Mouse (Mus musculus) hindbrain, embryonic 14.5 days (tissue): Measurements from ENCODE around the gene Dgkk. TPM values are rescaled to one million over a fixed set of nuclear protein-coding genes. Genes with fewer than 3 reads are reported as not detected.
"Not testable (repeated sequence)": the region's sequence is repeated elsewhere in the genome, so short reads cannot be mapped to it uniquely, and the experiment has no call there.

ENCODE experiments used
- ATAC-seq: fragments of 200-750 bp; cut with Nextera tagmentation; 2 replicates; pipeline ENCODE4 v1.8.0; 2017; ENCODE audit warnings: moderate number of reproducible peaks, mild to moderate bottlenecking, moderate TSS enrichment, moderate library complexity; ENCODE audit not compliant: low FRiP score
- DNase-seq: peaks from one replicate; pipeline ENCODE4 v3.0.0-alpha.2; 2015; ENCODE audit warnings: low spot score
- H3K27ac ChIP-seq: fragments of 300-500 bp; sonication (generic); 2 replicates; pipeline ENCODE4 v1.5.1; 2014; ENCODE audit warnings: mild to moderate bottlenecking, moderate library complexity
- H3K27me3 ChIP-seq: fragments of 300-500 bp; sonication (generic); 2 replicates; pipeline ENCODE4 v1.6.1; 2014; ENCODE audit warnings: mild to moderate bottlenecking, low read length, mixed read lengths; ENCODE audit not compliant: control insufficient read depth, insufficient read depth
- H3K36me3 ChIP-seq: fragments of 300-500 bp; sonication (generic); replicated peaks from 2 replicates; pipeline ENCODE4 v1.6.1; 2014; ENCODE audit not compliant: control insufficient read depth, insufficient read depth
- H3K4me1 ChIP-seq: fragments of 300-500 bp; sonication (generic); replicated peaks from 2 replicates; pipeline ENCODE4 v1.6.1; 2014; ENCODE audit warnings: antibody characterized with exemption, low read length, mixed read lengths; ENCODE audit not compliant: control insufficient read depth, insufficient read depth
- H3K4me2 ChIP-seq: fragments of 300-500 bp; sonication (generic); replicated peaks from 2 replicates; pipeline ENCODE4 v1.6.1; 2014; ENCODE audit warnings: mild to moderate bottlenecking, moderate library complexity
- H3K4me3 ChIP-seq: fragments of 300-500 bp; sonication (generic); replicated peaks from 2 replicates; pipeline ENCODE4 v1.5.1; 2014; ENCODE audit warnings: mild to moderate bottlenecking, low read length
- H3K9ac ChIP-seq: fragments of 300-500 bp; sonication (generic); 2 replicates; pipeline ENCODE4 v1.6.1; 2014
- H3K9me3 ChIP-seq: fragments of 300-500 bp; sonication (generic); 2 replicates; pipeline ENCODE4 v1.6.1; 2016; ENCODE audit warnings: low read length; ENCODE audit not compliant: control insufficient read depth
- WGBS: fragments of 180-500 bp; shearing (Covaris S2); extraction: QIAGEN DNeasy Blood & Tissue Kit; methylation state at CpG from one replicate; pipeline ENCODE4 v1.1.7; 2014; 5-methylcytosine and 5-hydroxymethylcytosine counted together
- polyA plus RNA-seq: library from polyadenylated mRNA; unstranded; fragments of >200 nt; fragmentation: Nextera tagmentation; extraction: Ambion mirVana; gene quantifications from 2 replicates; pipeline ENCODE4 v1.2.1, GENCODE M21; 2014

The Dgkk gene
- 3.9 and 5.7 TPM in 2 replicates for polyA plus RNA-seq

DNA sequence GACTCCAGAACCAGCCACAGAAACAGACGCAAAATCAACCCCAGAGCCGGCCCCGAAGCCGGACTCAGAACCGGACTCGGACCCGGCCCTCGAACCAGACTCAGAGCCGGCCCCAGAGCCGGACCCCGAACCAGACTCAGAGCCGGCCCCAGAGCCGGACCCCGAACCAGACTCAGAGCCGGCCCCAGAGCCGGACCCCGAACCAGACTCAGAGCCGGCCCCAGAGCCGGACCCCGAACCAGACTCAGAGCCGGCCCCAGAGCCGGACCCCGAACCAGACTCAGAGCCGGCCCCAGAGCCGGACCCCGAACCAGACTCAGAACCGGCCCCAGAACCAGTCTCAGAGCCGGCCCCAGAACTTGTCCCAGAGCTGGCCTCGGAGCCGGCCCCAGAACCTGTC, at the start of gene Dgkk:
Dgkk (plus strand) TSS at position 301 of the 400 bp plus-strand sequence.
- H3K9me3 ChIP-seq, DNase-seq, H3K9ac ChIP-seq, H3K36me3 ChIP-seq, H3K4me1 ChIP-seq, H3K27ac ChIP-seq, ATAC-seq: not testable (repeated sequence)
- 25% methylated on average over 19 of the region's 30 CpGs for WGBS
- Histone ChIP-seq H3K4me3 (peak within 1 kb of the TSS; percentile 38), H3K4me2 (peak within 1 kb of the TSS; percentile 65), H3K27me3 (peaks cover 15% of the 10 kb centered on the region)

DNA sequence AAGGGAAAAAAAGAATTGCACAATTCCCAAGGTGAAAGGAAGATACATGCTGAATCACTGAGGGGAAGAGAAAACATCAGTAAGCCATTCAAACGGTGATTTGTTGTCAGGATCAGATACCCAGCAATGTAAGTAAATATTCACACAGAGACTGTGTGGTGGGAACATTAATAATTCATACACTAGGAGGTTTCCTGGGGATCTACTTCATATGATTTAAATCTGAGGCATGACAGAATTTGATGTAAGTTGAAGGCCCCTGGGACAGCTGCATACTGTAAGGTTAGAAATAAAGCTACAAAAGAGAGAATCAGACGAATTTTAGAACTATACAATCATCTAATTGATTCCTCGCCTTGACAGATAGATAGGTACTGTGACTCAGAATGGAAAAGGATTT, 45.1 kb upstream of the Dgkk start:
- H3K36me3 ChIP-seq: no peaks in the 10 kb centered on the region
- 29% methylated on average over 3 of the region's 3 CpGs for WGBS
- ATAC-seq (no peak), DNase-seq (no peak)
- H3K4me2 ChIP-seq: no peak overlapping the region
- no peak overlapping the region for H3K27ac ChIP-seq
- no peaks in the 10 kb centered on the region for H3K9me3 ChIP-seq
- no peaks in the 10 kb centered on the region for H3K4me1 ChIP-seq
- H3K27me3 ChIP-seq: no peaks in the 10 kb centered on the region
- no peak overlapping the region for H3K9ac ChIP-seq
- no peak overlapping the region for H3K4me3 ChIP-seq

- no peaks in the 10 kb centered on the region for H3K4me1 ChIP-seq
- WGBS: 69% methylated on average over 1 of the region's 1 CpGs
Measured at GRCm38 (mm10) chrX:6750714-6751113, 28.4 kb upstream of the Dgkk start.

DNA sequence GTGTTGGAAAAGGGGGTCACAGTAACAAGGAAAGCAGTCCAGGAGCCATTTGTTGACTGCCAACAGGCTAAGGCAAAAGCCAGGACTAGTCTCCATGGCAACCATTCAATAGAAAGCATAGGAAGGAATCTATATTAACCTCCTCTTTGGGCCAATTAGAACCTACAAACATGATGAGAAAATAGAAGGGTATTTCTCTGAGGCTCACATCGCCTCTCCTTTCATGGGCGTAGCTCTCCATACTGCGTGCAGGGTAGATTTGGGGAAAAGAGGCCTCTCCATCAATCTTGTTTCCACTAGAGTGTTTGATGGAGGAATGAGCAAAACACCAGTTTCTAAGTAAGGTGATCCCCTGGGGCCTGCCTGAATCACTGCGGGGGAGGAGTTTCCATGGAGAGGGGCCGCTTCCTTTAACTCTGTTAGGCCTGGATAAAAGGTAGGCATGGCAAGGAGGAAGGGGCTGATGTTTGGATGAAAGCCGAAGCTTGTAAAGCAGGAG, 27.5 kb upstream of the Dgkk start:
- H3K9me3 ChIP-seq: no peaks in the 10 kb centered on the region
- ATAC-seq (peak; percentile 37; the same call in 1 of the 2 replicates), DNase-seq (no peak)
- H3K36me3 ChIP-seq: no peaks in the 10 kb centered on the region
- 32% methylated on average over 6 of the region's 6 CpGs for WGBS
- no peak overlapping the region for H3K4me2 ChIP-seq
- H3K27me3 ChIP-seq: no peaks in the 10 kb centered on the region
- no peak overlapping the region for H3K9ac ChIP-seq
- no peaks in the 10 kb centered on the region for H3K4me1 ChIP-seq
- H3K4me3 ChIP-seq: no peak overlapping the region
- H3K27ac ChIP-seq: no peak overlapping the region

More at GRCm38 (mm10) chrX:6750714-6751113, 28.4 kb upstream of the Dgkk start:
- no peak overlapping the region for H3K27ac ChIP-seq
- no peak overlapping the region for H3K4me3 ChIP-seq
- H3K27me3 ChIP-seq: no peaks in the 10 kb centered on the region
- H3K4me2 ChIP-seq: no peak overlapping the region
- no peaks in the 10 kb centered on the region for H3K36me3 ChIP-seq
- DNase-seq (no peak), ATAC-seq (no peak)
- H3K9ac ChIP-seq: no peak overlapping the region
- H3K9me3 ChIP-seq: no peaks in the 10 kb centered on the region

DNA sequence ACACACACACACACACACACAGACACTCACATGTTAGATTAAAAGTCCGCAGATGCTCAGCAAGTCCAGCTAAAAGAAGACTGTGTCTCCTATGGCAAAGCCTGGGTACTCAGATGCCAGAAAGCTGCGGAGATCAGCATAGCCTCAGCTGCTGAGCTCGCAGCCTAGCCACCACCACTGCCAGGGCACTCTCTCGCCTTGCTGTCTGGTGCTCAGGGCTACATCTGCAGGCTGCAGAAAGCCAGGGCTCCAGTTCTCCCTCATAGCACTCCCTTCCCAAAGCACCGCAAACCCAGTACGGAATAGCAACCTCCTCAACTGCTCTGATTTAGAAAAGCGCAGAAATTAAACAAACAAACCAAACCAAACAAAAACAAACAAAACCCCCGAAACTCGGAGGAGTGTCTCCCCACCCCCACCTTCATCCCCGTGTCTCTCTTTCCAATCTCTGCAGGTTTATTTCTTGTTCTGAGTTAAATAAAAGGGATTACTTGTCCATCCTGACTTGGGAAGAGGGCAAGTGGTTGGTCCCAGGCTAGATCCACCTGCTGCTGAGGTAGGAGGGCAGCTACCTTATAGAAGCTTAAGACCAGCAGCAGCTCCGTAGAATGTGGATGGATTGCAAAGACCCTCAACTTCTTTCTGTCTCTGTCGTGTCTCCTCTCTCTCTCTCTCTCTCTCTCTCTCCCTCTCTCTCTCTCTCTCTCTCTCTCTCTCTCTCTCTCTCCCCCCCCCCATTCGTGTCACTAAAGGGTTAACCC, 1.4 kb upstream of the Dgkk start:
- ATAC-seq (0 out of 2 replicates have a peak, but pooled peaks have one; percentile 27), DNase-seq (no peak)
- H3K4me1 ChIP-seq: no peaks in the 10 kb centered on the region
- WGBS: 25% methylated on average over 12 of the region's 13 CpGs
- peaks cover 15% of the 10 kb centered on the region for H3K27me3 ChIP-seq
- H3K9ac ChIP-seq: no peak overlapping the region
- H3K9me3 ChIP-seq: no peaks in the 10 kb centered on the region
- H3K4me3 ChIP-seq: peak overlapping the region; percentile 38
- H3K36me3 ChIP-seq: no peaks in the 10 kb centered on the region
- H3K4me2 ChIP-seq: peak overlapping the region; percentile 65
- no peak overlapping the region for H3K27ac ChIP-seq

GRCm38 (mm10) chrX:6778250-6778637, 862 bp upstream of the Dgkk start:
- no peak overlapping the region for H3K27ac ChIP-seq
- peaks cover 15% of the 10 kb centered on the region for H3K27me3 ChIP-seq
- H3K4me3 ChIP-seq: peak overlapping the region; percentile 38
- WGBS: 12% methylated on average over 21 of the region's 24 CpGs
- H3K4me2 ChIP-seq: peak overlapping the region; percentile 65
- no peak overlapping the region for H3K9ac ChIP-seq
- ATAC-seq (peak; percentile 85), DNase-seq (peak; percentile 33)
- no peaks in the 10 kb centered on the region for H3K4me1 ChIP-seq
- no peaks in the 10 kb centered on the region for H3K36me3 ChIP-seq
- no peaks in the 10 kb centered on the region for H3K9me3 ChIP-seq

GRCm38 (mm10) chrX:6779969-6780539, 948 bp downstream of the Dgkk start:
- no peaks in the 10 kb centered on the region for H3K36me3 ChIP-seq
- peak overlapping the region; percentile 23 for H3K4me3 ChIP-seq
- no peak overlapping the region for H3K9ac ChIP-seq
- no peaks in the 10 kb centered on the region for H3K9me3 ChIP-seq
- WGBS: 21% methylated on average over 16 of the region's 16 CpGs
- H3K4me1 ChIP-seq: no peaks in the 10 kb centered on the region
- peaks cover 15% of the 10 kb centered on the region for H3K27me3 ChIP-seq
- no peak for ATAC-seq
- no peak overlapping the region for H3K27ac ChIP-seq
- peak overlapping the region; percentile 45 for H3K4me2 ChIP-seq
- DNase-seq: no peak

DNA sequence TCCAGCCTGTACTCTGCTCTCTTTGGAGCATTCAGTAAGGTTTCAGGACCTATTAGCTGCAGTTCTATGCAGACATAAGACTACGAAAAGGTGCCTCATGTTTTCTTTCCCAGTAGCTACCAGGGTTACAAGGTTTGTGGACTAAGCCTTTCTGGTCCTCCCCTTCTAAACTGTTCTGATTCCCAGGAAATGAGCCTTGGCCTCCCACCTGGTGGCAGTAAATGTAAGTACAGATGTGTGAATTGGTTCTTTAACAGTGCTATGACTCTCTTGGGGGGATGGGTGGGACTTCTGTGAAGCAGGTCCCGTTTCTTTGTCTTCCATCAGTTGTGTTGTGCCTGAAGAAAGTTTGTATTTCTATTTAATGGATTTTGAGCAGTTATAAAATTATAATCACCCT, 53.4 kb downstream of the Dgkk start:
- Histone ChIP-seq H3K4me2 (no peak overlapping the region), H3K27me3 (no peaks in the 10 kb centered on the region), H3K9ac (no peak overlapping the region), H3K36me3 (no peaks in the 10 kb centered on the region), H3K4me1 (no peaks in the 10 kb centered on the region), H3K27ac (no peak overlapping the region), H3K4me3 (no peak overlapping the region), H3K9me3 (no peaks in the 10 kb centered on the region)
- WGBS: 65% methylated on average over 2 of the region's 2 CpGs
- ATAC-seq (no peak), DNase-seq (no peak)

DNA sequence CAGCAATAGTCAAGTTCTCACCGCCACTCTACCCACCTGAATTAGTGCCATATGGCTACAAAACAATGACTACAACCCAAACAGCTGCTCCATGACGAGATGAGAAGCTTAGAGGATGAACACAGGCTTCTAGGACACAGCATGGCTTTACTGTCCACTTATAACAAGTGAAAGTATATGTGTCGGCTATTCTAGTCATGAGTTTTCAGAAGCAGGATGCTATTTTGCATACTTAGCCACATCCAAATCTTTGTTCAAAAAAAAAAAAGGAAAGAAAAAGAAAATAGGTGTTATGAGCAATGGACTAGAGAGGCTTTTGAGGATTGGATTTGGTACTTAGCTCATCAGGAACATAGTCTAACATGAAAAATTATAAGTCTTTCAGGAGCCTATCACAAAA, 74.4 kb downstream of the Dgkk start:
- ATAC-seq: no peak
- no peaks in the 10 kb centered on the region for H3K36me3 ChIP-seq
- 76% methylated on average over 3 of the region's 3 CpGs for WGBS
- no peaks in the 10 kb centered on the region for H3K9me3 ChIP-seq
- no peak overlapping the region for H3K4me2 ChIP-seq
- no peak for DNase-seq
- no peaks in the 10 kb centered on the region for H3K4me1 ChIP-seq
- no peak overlapping the region for H3K27ac ChIP-seq
- H3K9ac ChIP-seq: no peak overlapping the region
- no peaks in the 10 kb centered on the region for H3K27me3 ChIP-seq
- no peak overlapping the region for H3K4me3 ChIP-seq
